Comparison of ENCODE assay signal across 8 mouse cellular contexts in genomic region chr8:71602666-71603334, GRCm38 (mm10). TPM values are rescaled to one million over a fixed set of nuclear protein-coding genes. Genes with fewer than 3 reads are reported as not detected.
DNase-seq lines count a peak whose midpoint lies in the region; ATAC-seq and TF ChIP-seq lines count a peak whose summit lies in the region.

No protein-coding gene starts in this region.

- peak; percentile 74 for ATAC-seq in hindbrain, embryonic 16.5 days
- ATAC-seq in liver, embryonic 13.5 days (ENCODE audit: low read depth): peak; percentile 45
- peak; percentile 63 for ATAC-seq in neural tube, embryonic 11.5 days (ENCODE audit: insufficient read depth, low FRiP score, low TSS enrichment)

- peak overlapping the region; percentile 59 for H3K4me2 ChIP-seq in hindbrain, embryonic 16.5 days (ENCODE audit: low read length)
- H3K4me2 ChIP-seq in liver, embryonic 13.5 days: peak overlapping the region; percentile 53
- peak overlapping the region; percentile 43 for H3K4me2 ChIP-seq in neural tube, embryonic 11.5 days (ENCODE audit: low read depth)

- peaks cover 18% of the 10 kb centered on the region for H3K27me3 ChIP-seq in hindbrain, embryonic 16.5 days (replicated peaks; ENCODE audit: control insufficient read depth, insufficient read depth, low read length)
- peaks cover 54% of the 10 kb centered on the region for H3K27me3 ChIP-seq in liver, embryonic 13.5 days
- H3K27me3 ChIP-seq in neural tube, embryonic 11.5 days (ENCODE audit: control insufficient read depth, insufficient read depth, low read length): peaks cover 26% of the 10 kb centered on the region

- 2% methylated on average over 32 of the region's 32 CpGs for WGBS in hindbrain, embryonic 16.5 days
- WGBS in liver, embryonic 13.5 days (ENCODE audit: insufficient replicate concordance): 7% methylated on average over 32 of the region's 32 CpGs
- 1% methylated on average over 32 of the region's 32 CpGs for WGBS in neural tube, embryonic 11.5 days

- no peak for TF ChIP-seq CTCF in bone marrow macrophage, adult 2 months (IDR thresholded peaks at IDR 0.05; ENCODE audit: low read depth, low read length)

- H3K9me3 ChIP-seq in hindbrain, embryonic 16.5 days (ENCODE audit: control insufficient read depth, low read length): no peaks in the 10 kb centered on the region
- H3K9me3 ChIP-seq in liver, embryonic 13.5 days (replicated peaks): no peaks in the 10 kb centered on the region
- H3K9me3 ChIP-seq in neural tube, embryonic 11.5 days (ENCODE audit: control insufficient read depth, low read length): no peaks in the 10 kb centered on the region

- no peak for TF ChIP-seq POLR2A in bone marrow macrophage, adult 2 months (IDR thresholded peaks at IDR 0.05; ENCODE audit: borderline replicate concordance, low read depth, low read length)

- H3K4me1 ChIP-seq in bone marrow macrophage, adult 2 months (ENCODE audit: control insufficient read depth, insufficient read depth, low read length): peaks cover 6% of the 10 kb centered on the region
- H3K4me1 ChIP-seq in hindbrain, embryonic 16.5 days (ENCODE audit: control insufficient read depth, insufficient read depth, low read depth, low read length): peaks cover 9% of the 10 kb centered on the region
- peaks cover 21% of the 10 kb centered on the region for H3K4me1 ChIP-seq in liver, embryonic 13.5 days (replicated peaks)
- H3K4me1 ChIP-seq in neural tube, embryonic 11.5 days (ENCODE audit: control insufficient read depth, insufficient read depth, low read length): peaks cover 4% of the 10 kb centered on the region; the same call in 1 of the 2 replicates

- H3K9ac ChIP-seq in hindbrain, embryonic 16.5 days (ENCODE audit: low read depth, low read length): peak overlapping the region; percentile 57
- H3K9ac ChIP-seq in liver, embryonic 13.5 days: no peak overlapping the region
- H3K9ac ChIP-seq in neural tube, embryonic 11.5 days (ENCODE audit: low read length): no peak overlapping the region

- H3K36me3 ChIP-seq in hindbrain, embryonic 16.5 days (ENCODE audit: control insufficient read depth, insufficient read depth, low read length): no peaks in the 10 kb centered on the region
- no peaks in the 10 kb centered on the region for H3K36me3 ChIP-seq in liver, embryonic 13.5 days
- H3K36me3 ChIP-seq in neural tube, embryonic 11.5 days (ENCODE audit: control insufficient read depth, insufficient read depth, low read length): no peaks in the 10 kb centered on the region

- no peak overlapping the region for H3K27ac ChIP-seq in bone marrow macrophage, adult 2 months (ENCODE audit: insufficient read depth, low read depth, low read length)
- peak overlapping the region; percentile 7; the same call in 1 of the 2 replicates for H3K27ac ChIP-seq in hindbrain, embryonic 16.5 days (ENCODE audit: low read depth, low read length)
- no peak overlapping the region for H3K27ac ChIP-seq in liver, embryonic 13.5 days
- H3K27ac ChIP-seq in neural tube, embryonic 11.5 days (ENCODE audit: low read depth, low read length): no peak overlapping the region

- peak overlapping the region; percentile 2 for H3K4me3 ChIP-seq in bone marrow macrophage, adult 2 months (ENCODE audit: insufficient read depth, low read length)
- H3K4me3 ChIP-seq in hindbrain, embryonic 16.5 days (ENCODE audit: low read length): peak overlapping the region; percentile 38
- H3K4me3 ChIP-seq in liver, embryonic 13.5 days (replicated peaks): peak overlapping the region; percentile 32
- H3K4me3 ChIP-seq in neural tube, embryonic 11.5 days (ENCODE audit: low read depth, low read length): peak overlapping the region; percentile 8

- DNase-seq in ES-CJ7 (ENCODE audit: low read depth, low spot score): peak; percentile 92
- peak; percentile 44 for DNase-seq in gastrocnemius, postnatal 10 days
- peak; percentile 17 for DNase-seq in liver, embryonic 13.5 days
- DNase-seq in neural tube, embryonic 11.5 days (ENCODE audit: low spot score): peak; percentile 56
- DNase-seq in urinary bladder, postnatal 4 days (ENCODE audit: low spot score in 2 of 2): peak; percentile 76 to 82
- DNase-seq in layer of hippocampus, adult 9-10 months (ENCODE audit: low spot score): no peak

RNA-seq across cellular contexts. Expression of gene Fam129c, which starts 5.4 kb away (rescaled TPM):
- 2.5 and 2.7 TPM in 2 replicates for polyA plus RNA-seq in bone marrow macrophage, adult 2 months (2012; ENCODE audit: insufficient read depth, insufficient read length, missing spikeins)
- 1 to 10 TPM in 1 of 2 experiments, under 1 TPM in 1; 0.40 to 3.3 TPM for total RNA-seq in gastrocnemius, postnatal 10 days (2021)
- 6.4 and 7.8 TPM in 2 replicates for polyA plus RNA-seq in hindbrain, embryonic 16.5 days (2015; fragmentation: Nextera tagmentation; extraction: Ambion mirVana)
- polyA plus RNA-seq in liver, embryonic 13.5 days (2015; fragmentation: Nextera tagmentation; extraction: Ambion mirVana): 0.28 and 0.80 TPM in 2 replicates
- 3.6 and 4.2 TPM in 2 replicates for polyA plus RNA-seq in neural tube, embryonic 11.5 days (2014; fragmentation: Nextera tagmentation; extraction: Ambion mirVana)

RNA-seq across cellular contexts. Expression of gene Colgalt1, which starts 8.0 kb away (rescaled TPM):
- polyA plus RNA-seq in bone marrow macrophage, adult 2 months (2012; ENCODE audit: insufficient read depth, insufficient read length, missing spikeins): 111 and 113 TPM in 2 replicates
- total RNA-seq in gastrocnemius, postnatal 10 days (2021): 10 to 100 TPM; 43.3 to 56.1 TPM
- 62.1 and 74.1 TPM in 2 replicates for polyA plus RNA-seq in hindbrain, embryonic 16.5 days (2015; fragmentation: Nextera tagmentation; extraction: Ambion mirVana)
- polyA plus RNA-seq in liver, embryonic 13.5 days (2015; fragmentation: Nextera tagmentation; extraction: Ambion mirVana): 21.4 and 21.9 TPM in 2 replicates
- polyA plus RNA-seq in neural tube, embryonic 11.5 days (2014; fragmentation: Nextera tagmentation; extraction: Ambion mirVana): 54.5 and 57.4 TPM in 2 replicates

RNA-seq across cellular contexts. Expression of gene Pgls, which starts 10.8 kb away (rescaled TPM):
- polyA plus RNA-seq in bone marrow macrophage, adult 2 months (2012; ENCODE audit: insufficient read depth, insufficient read length, missing spikeins): 83.5 and 88.9 TPM in 2 replicates
- 10 to 100 TPM; 49.3 to 54.5 TPM for total RNA-seq in gastrocnemius, postnatal 10 days (2021)
- polyA plus RNA-seq in hindbrain, embryonic 16.5 days (2015; fragmentation: Nextera tagmentation; extraction: Ambion mirVana): 220 and 237 TPM in 2 replicates
- 104 and 110 TPM in 2 replicates for polyA plus RNA-seq in liver, embryonic 13.5 days (2015; fragmentation: Nextera tagmentation; extraction: Ambion mirVana)
- 212 and 216 TPM in 2 replicates for polyA plus RNA-seq in neural tube, embryonic 11.5 days (2014; fragmentation: Nextera tagmentation; extraction: Ambion mirVana)

RNA-seq across cellular contexts. Expression of gene Slc27a1, which starts 34.1 kb away (rescaled TPM):
- polyA plus RNA-seq in bone marrow macrophage, adult 2 months (2012; ENCODE audit: insufficient read depth, insufficient read length, missing spikeins): 85.4 and 86.3 TPM in 2 replicates
- total RNA-seq in gastrocnemius, postnatal 10 days (2021): 10 to 100 TPM; 39.7 to 41.1 TPM
- 102 and 107 TPM in 2 replicates for polyA plus RNA-seq in hindbrain, embryonic 16.5 days (2015; fragmentation: Nextera tagmentation; extraction: Ambion mirVana)
- polyA plus RNA-seq in liver, embryonic 13.5 days (2015; fragmentation: Nextera tagmentation; extraction: Ambion mirVana): 2.3 and 2.5 TPM in 2 replicates
- 10.5 and 12.7 TPM in 2 replicates for polyA plus RNA-seq in neural tube, embryonic 11.5 days (2014; fragmentation: Nextera tagmentation; extraction: Ambion mirVana)

RNA-seq across cellular contexts. Expression of gene Nxnl1, which starts 36.4 kb away (rescaled TPM):
- polyA plus RNA-seq in bone marrow macrophage, adult 2 months (2012; ENCODE audit: insufficient read depth, insufficient read length, missing spikeins): not detected in 2 replicates
- total RNA-seq in gastrocnemius, postnatal 10 days (2021): under 1 TPM in 1 of 2 experiments, not detected in 1; 0.14 TPM
- polyA plus RNA-seq in hindbrain, embryonic 16.5 days (2015; fragmentation: Nextera tagmentation; extraction: Ambion mirVana): not detected in 2 replicates
- 0.13 and 0.14 TPM in 2 replicates for polyA plus RNA-seq in liver, embryonic 13.5 days (2015; fragmentation: Nextera tagmentation; extraction: Ambion mirVana)
- polyA plus RNA-seq in neural tube, embryonic 11.5 days (2014; fragmentation: Nextera tagmentation; extraction: Ambion mirVana): not detected in 2 replicates
